Comparison of ENCODE assay signal across 8 mouse cellular contexts in the genomic region with DNA sequence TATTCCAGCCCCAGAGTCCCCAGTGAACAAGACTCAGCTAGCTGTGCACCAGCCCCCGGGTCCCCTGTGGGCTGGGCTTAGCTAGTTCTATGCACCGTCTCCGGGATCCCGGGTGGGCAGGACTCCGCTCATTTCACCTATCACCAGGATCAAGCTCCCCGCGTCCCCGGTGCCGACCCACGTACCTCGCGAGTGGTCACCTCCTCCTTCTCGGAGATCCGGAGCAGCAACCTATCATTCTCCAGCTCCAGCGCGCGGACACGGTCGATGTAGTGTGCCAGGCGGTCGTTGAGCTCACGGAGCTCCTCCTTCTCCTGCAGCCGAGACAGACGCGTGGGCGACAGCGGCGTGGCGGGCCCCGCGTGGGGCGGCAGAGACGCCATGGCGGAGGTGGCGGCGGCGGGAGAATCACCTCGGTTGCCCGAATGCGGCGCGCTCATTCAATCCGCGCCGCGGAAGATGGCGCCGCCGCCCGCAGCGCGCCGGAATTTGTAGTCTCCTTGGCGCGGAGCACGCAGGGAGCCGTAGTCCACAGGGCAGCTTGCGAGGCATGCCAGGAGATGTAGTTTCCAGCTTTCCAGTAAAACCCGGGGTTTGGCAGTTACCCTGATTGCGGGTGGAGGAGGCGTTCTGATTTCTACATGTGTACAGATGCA. TPM values are rescaled to one million over a fixed set of nuclear protein-coding genes. Genes with fewer than 3 reads are reported as not detected.
DNase-seq lines count a peak whose midpoint lies in the region; ATAC-seq and TF ChIP-seq lines count a peak whose summit lies in the region.

A gene (minus strand): TSS at position 467 of the 656 bp plus-strand sequence.

- WGBS in heart, adult 2 months: under 1% methylated on average over 61 of the region's 61 CpGs
- WGBS in limb, embryonic 14.5 days: under 1% methylated on average over 61 of the region's 61 CpGs
- under 1% methylated on average over 61 of the region's 61 CpGs for WGBS in midbrain, embryonic 15.5 days

- H3K9ac ChIP-seq in heart, adult 2 months (ENCODE audit: low read depth, low read length): peak within 1 kb of the TSS; percentile 74
- peak within 1 kb of the TSS; percentile 80 for H3K9ac ChIP-seq in limb, embryonic 14.5 days (ENCODE audit: low read depth, low read length, severe bottlenecking)
- H3K9ac ChIP-seq in midbrain, embryonic 15.5 days: peak within 1 kb of the TSS; percentile 89

- H3K27ac ChIP-seq in heart, adult 2 months: peak within 1 kb of the TSS; percentile 28; the same call in 1 of the 2 replicates
- H3K27ac ChIP-seq in limb, embryonic 14.5 days (replicated peaks; ENCODE audit: low read depth, low read length): no peak within 1 kb of the TSS
- H3K27ac ChIP-seq in midbrain, embryonic 15.5 days: peak within 1 kb of the TSS; percentile 84

- intact Hi-C loops in heart, adult 2 months (cut with DNase I): no loop called here

- no peaks in the 10 kb centered on the region for H3K27me3 ChIP-seq in heart, adult 2 months (ENCODE audit: control insufficient read depth, insufficient read depth, low read length)
- no peaks in the 10 kb centered on the region for H3K27me3 ChIP-seq in limb, embryonic 14.5 days (ENCODE audit: control insufficient read depth, insufficient read depth, low read length)
- H3K27me3 ChIP-seq in midbrain, embryonic 15.5 days (replicated peaks): no peaks in the 10 kb centered on the region

- peak within 1 kb of the TSS; percentile 94 for H3K4me2 ChIP-seq in limb, embryonic 14.5 days (replicated peaks; ENCODE audit: low read depth, low read length, severe bottlenecking)
- peak within 1 kb of the TSS; percentile 98 for H3K4me2 ChIP-seq in midbrain, embryonic 15.5 days

- peak; percentile 66 for DNase-seq in 3T3-L1 (ENCODE audit: low read depth, low spot score)
- DNase-seq in adrenal gland, adult 2 months: peak; percentile 83
- peak; percentile 73 for DNase-seq in embryo, embryonic 9.5 days (ENCODE audit: extremely low spot score)
- DNase-seq in heart, adult 2 months: peak; percentile 81
- peak; percentile 72 for DNase-seq in kidney, adult 9 months
- DNase-seq in limb, embryonic 14.5 days (ENCODE audit: low spot score): peak; percentile 70
- peak; percentile 53 to 62 for DNase-seq in spleen, postnatal 36 days (ENCODE audit: low spot score in 2 of 2)

- TF ChIP-seq CTCF in heart, adult 2 months (IDR thresholded peaks at IDR 0.05): 0 out of 2 replicates have a peak, but pooled peaks have one; percentile 10

- no peaks in the 10 kb centered on the region for H3K9me3 ChIP-seq in limb, embryonic 14.5 days (ENCODE audit: control insufficient read depth, low read length)
- H3K9me3 ChIP-seq in midbrain, embryonic 15.5 days: no peaks in the 10 kb centered on the region

- peaks cover 2% of the 10 kb centered on the region for H3K4me1 ChIP-seq in heart, adult 2 months (ENCODE audit: control insufficient read depth, insufficient read depth, low read length)
- peaks cover 13% of the 10 kb centered on the region; the same call in 1 of the 2 replicates for H3K4me1 ChIP-seq in limb, embryonic 14.5 days (ENCODE audit: control insufficient read depth, insufficient read depth, low read length)
- peaks cover 28% of the 10 kb centered on the region for H3K4me1 ChIP-seq in midbrain, embryonic 15.5 days

- TF ChIP-seq POLR2A in heart, adult 2 months (IDR thresholded peaks at IDR 0.05; ENCODE audit: insufficient read depth, low read depth, low read length): no peak
- TF ChIP-seq POLR2A in limb, embryonic 14.5 days (IDR thresholded peaks at IDR 0.05; ENCODE audit: borderline replicate concordance, extremely low read depth, insufficient read depth, insufficient read length): 0 out of 2 replicates have a peak, but pooled peaks have one; percentile 62

- ATAC-seq in limb, embryonic 14.5 days (ENCODE audit: low FRiP score, low read depth): peak; percentile 56; the same call in 1 of the 2 replicates
- ATAC-seq in midbrain, embryonic 15.5 days (replicated peaks): peak; percentile 86

- TF ChIP-seq EP300 in heart, adult 2 months (IDR thresholded peaks at IDR 0.05; ENCODE audit: insufficient read depth, low read depth, low read length): no peak

- H3K4me3 ChIP-seq in heart, adult 2 months: peak within 1 kb of the TSS; percentile 76
- H3K4me3 ChIP-seq in limb, embryonic 14.5 days (replicated peaks; ENCODE audit: low read length): peak within 1 kb of the TSS; percentile 91
- H3K4me3 ChIP-seq in midbrain, embryonic 15.5 days: peak within 1 kb of the TSS; percentile 96

- H3K79me2 ChIP-seq in heart, adult 2 months (replicated peaks; ENCODE audit: control insufficient read depth, insufficient read depth, low read length): no peaks in the 10 kb centered on the region

- H3K36me3 ChIP-seq in heart, adult 2 months (ENCODE audit: control insufficient read depth, insufficient read depth, low read length): no peaks in the 10 kb centered on the region
- peaks cover 20% of the 10 kb centered on the region; the same call in 1 of the 2 replicates for H3K36me3 ChIP-seq in limb, embryonic 14.5 days (ENCODE audit: control insufficient read depth, insufficient read depth, low read length)
- H3K36me3 ChIP-seq in midbrain, embryonic 15.5 days (replicated peaks): no peaks in the 10 kb centered on the region

RNA-seq across cellular contexts. Expression of the gene that starts here (rescaled TPM):
- 10 to 100 TPM; 10.8 to 11.4 TPM for total RNA-seq in adrenal gland, adult 2 months (2021)
- polyA plus RNA-seq in adrenal gland, adult 2 months (2012; rRNA removed): 16.2 and 17.9 TPM in 2 replicates
- 1 to 10 TPM; 3.6 to 5.4 TPM for total RNA-seq in heart, adult 2 months (2021)
- polyA plus RNA-seq in heart, adult 2 months (2012; rRNA removed): 5.4 and 7.4 TPM in 2 replicates
- polyA plus RNA-seq in limb, embryonic 14.5 days (2012; rRNA removed): 75.9 and 77.5 TPM in 2 replicates
- polyA plus RNA-seq in limb, embryonic 14.5 days (2014; fragmentation: Nextera tagmentation; extraction: Ambion mirVana): 19.1 and 21.5 TPM in 2 replicates
- 46.9 and 48.9 TPM in 2 replicates for polyA plus RNA-seq in midbrain, embryonic 15.5 days (2015; fragmentation: Nextera tagmentation; extraction: Ambion mirVana)
